ENCODE assay signal across 22 mouse cellular contexts in the genomic region with DNA sequence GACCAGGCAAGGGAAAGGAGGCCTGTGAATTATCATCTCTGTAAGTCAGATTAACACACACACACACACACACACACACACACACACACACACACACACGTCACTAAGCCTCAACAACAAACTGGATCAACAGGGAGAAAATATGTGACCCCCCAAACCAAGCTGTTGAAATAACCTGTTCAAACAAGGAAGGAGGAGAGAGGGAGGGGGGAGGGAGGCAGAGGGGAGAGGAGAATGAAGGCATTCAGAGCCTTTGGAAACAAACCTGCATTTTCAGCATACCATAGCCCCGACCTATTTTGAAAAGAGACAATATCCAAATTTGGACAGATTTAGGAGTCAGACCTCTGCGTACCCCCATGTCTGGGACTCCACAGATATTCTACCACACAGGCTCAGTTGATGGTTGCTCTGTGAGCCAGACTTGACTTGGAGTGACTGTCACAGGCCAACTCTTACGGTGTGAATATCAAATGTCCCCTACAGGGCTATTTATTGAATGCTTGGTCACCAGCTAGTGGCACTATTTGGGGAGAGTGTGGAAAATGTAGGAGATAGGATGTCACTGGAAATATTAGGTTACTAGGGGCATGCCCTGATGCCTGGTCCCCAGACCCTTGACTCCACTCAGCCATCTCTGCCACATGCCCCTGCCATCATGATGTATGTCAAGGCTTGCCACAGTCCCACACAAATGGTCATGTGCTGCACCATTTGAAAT.
DNase-seq lines count a peak whose midpoint lies in the region; ATAC-seq and TF ChIP-seq lines count a peak whose summit lies in the region.
"Had no signal": no experiment of that assay in that cellular context is flagged by ENCODE, and none has a peak within 500 bp of the region (broad histone marks: within the 10 kb centered on the region; RNA-seq: fewer than 3 reads in every experiment).

No protein-coding gene starts in this region.

- WGBS in kidney, postnatal 0 days, result 53% methylated on average over 4 of the region's 4 CpGs
- WGBS in midbrain, embryonic 11.5 days, result 79% methylated on average over 4 of the region's 4 CpGs
- WGBS in midbrain, embryonic 15.5 days, result 72% methylated on average over 4 of the region's 4 CpGs

- no peak for ATAC-seq in kidney, postnatal 0 days (replicated peaks; ENCODE audit: low FRiP score, low read depth)
- no peak for ATAC-seq in midbrain, embryonic 11.5 days (ENCODE audit: low FRiP score)
- no peak for ATAC-seq in midbrain, embryonic 15.5 days (replicated peaks)
- ATAC-seq: forebrain, embryonic 14.5 days; liver, postnatal 0 days; Patski had no signal

- no peak overlapping the region for H3K4me2 ChIP-seq in kidney, postnatal 0 days (ENCODE audit: low read length)
- no peak overlapping the region for H3K4me2 ChIP-seq in midbrain, embryonic 11.5 days
- no peak overlapping the region for H3K4me2 ChIP-seq in midbrain, embryonic 15.5 days
- H3K4me2 ChIP-seq: embryonic facial prominence, embryonic 12.5 days; hindbrain, embryonic 12.5 days; liver, embryonic 11.5 days; midbrain, embryonic 12.5 days had no signal

- H3K27me3 ChIP-seq in kidney, postnatal 0 days (ENCODE audit: insufficient read depth, low read length), result no peaks in the 10 kb centered on the region
- no peaks in the 10 kb centered on the region for H3K27me3 ChIP-seq in midbrain, embryonic 11.5 days (ENCODE audit: control insufficient read depth, insufficient read depth, low read length)
- no peaks in the 10 kb centered on the region for H3K27me3 ChIP-seq in midbrain, embryonic 15.5 days (replicated peaks)
- H3K27me3 ChIP-seq: embryonic facial prominence, embryonic 12.5 days; hindbrain, embryonic 12.5 days; midbrain, embryonic 12.5 days; Patski had no signal

- H3K36me3 ChIP-seq in kidney, postnatal 0 days (ENCODE audit: insufficient read depth, low read length), result 0 out of 2 replicates have a peak, but pooled peaks cover 12% of the 10 kb centered on the region
- H3K36me3 ChIP-seq in midbrain, embryonic 11.5 days (ENCODE audit: control insufficient read depth, insufficient read depth, low read length), result no peaks in the 10 kb centered on the region
- H3K36me3 ChIP-seq in midbrain, embryonic 15.5 days (replicated peaks), result 0 out of 2 replicates have a peak, but pooled peaks cover 7% of the 10 kb centered on the region

- no peaks in the 10 kb centered on the region for H3K9me3 ChIP-seq in kidney, postnatal 0 days (replicated peaks; ENCODE audit: low read length)
- H3K9me3 ChIP-seq in midbrain, embryonic 11.5 days (ENCODE audit: control insufficient read depth, low read length), result no peaks in the 10 kb centered on the region
- H3K9me3 ChIP-seq in midbrain, embryonic 15.5 days, result no peaks in the 10 kb centered on the region
- H3K9me3 ChIP-seq: embryonic facial prominence, embryonic 12.5 days; hindbrain, embryonic 12.5 days; midbrain, embryonic 12.5 days had no signal

- 0 out of 2 replicates have a peak, but pooled peaks cover 2% of the 10 kb centered on the region for H3K4me1 ChIP-seq in kidney, postnatal 0 days (replicated peaks; ENCODE audit: insufficient read depth, low read length)
- no peaks in the 10 kb centered on the region for H3K4me1 ChIP-seq in midbrain, embryonic 11.5 days (ENCODE audit: control insufficient read depth, insufficient read depth, low read length)
- no peaks in the 10 kb centered on the region for H3K4me1 ChIP-seq in midbrain, embryonic 15.5 days
- H3K4me1 ChIP-seq: hindbrain, embryonic 12.5 days; midbrain, embryonic 12.5 days had no signal

- H3K9ac ChIP-seq in kidney, postnatal 0 days (ENCODE audit: low read depth, low read length), result no peak overlapping the region
- H3K9ac ChIP-seq in midbrain, embryonic 11.5 days (ENCODE audit: low read length), result no peak overlapping the region
- no peak overlapping the region for H3K9ac ChIP-seq in midbrain, embryonic 15.5 days
- H3K9ac ChIP-seq: embryonic facial prominence, embryonic 12.5 days; hindbrain, embryonic 12.5 days; liver, postnatal 0 days; midbrain, embryonic 12.5 days had no signal

- DNase-seq in embryo, embryonic 10.5 days (ENCODE audit: low spot score), result peak; percentile 17
- DNase-seq in embryo, embryonic 10 days (ENCODE audit: low spot score), result no peak
- DNase-seq in kidney, postnatal 0 days (ENCODE audit: low spot score), result peak; percentile 20
- DNase-seq in kidney, adult 9 months, result no peak
- DNase-seq in midbrain, embryonic 11.5 days (ENCODE audit: low spot score, missing footprints), result peak; percentile 67
- no peak for DNase-seq in adrenal gland, adult 2 months
- DNase-seq: cerebellum, adult 11-12 months; cerebellum, postnatal 10 days; gastrocnemius, postnatal 10 days; heart, adult 2 months; kidney, adult 2 months; kidney, postnatal 14 days; liver, postnatal 0 days; right cerebral cortex, postnatal 14 days had no signal

- TF ChIP-seq CTCF in kidney, postnatal 0 days (IDR thresholded peaks at IDR 0.05; ENCODE audit: low read depth), result no peak

- no peak overlapping the region for H3K4me3 ChIP-seq in kidney, postnatal 0 days (replicated peaks; ENCODE audit: low read depth, low read length)
- H3K4me3 ChIP-seq in midbrain, embryonic 11.5 days (ENCODE audit: low read depth, low read length), result no peak overlapping the region
- no peak overlapping the region for H3K4me3 ChIP-seq in midbrain, embryonic 15.5 days
- H3K4me3 ChIP-seq: embryonic facial prominence, embryonic 12.5 days; erythroblast, embryonic 14.5 days; heart, adult 2 months; hindbrain, embryonic 12.5 days; midbrain, embryonic 12.5 days had no signal

- no peak overlapping the region for H3K27ac ChIP-seq in kidney, postnatal 0 days
- no peak overlapping the region for H3K27ac ChIP-seq in midbrain, embryonic 11.5 days (ENCODE audit: low read depth, low read length)
- no peak overlapping the region for H3K27ac ChIP-seq in midbrain, embryonic 15.5 days
- H3K27ac ChIP-seq: embryonic facial prominence, embryonic 12.5 days; heart, adult 2 months; hindbrain, embryonic 12.5 days; midbrain, embryonic 12.5 days had no signal

Comparison
In these comparisons a context has a peak if more than half of its experiments do, and no peak if none do; other contexts are left out.
1. DNase-seq: peak in embryo, embryonic 10.5 days (single experiment), kidney, postnatal 0 days (single experiment) and midbrain, embryonic 11.5 days (single experiment); none in embryo, embryonic 10 days (single experiment), kidney, adult 9 months (single experiment) and adrenal gland, adult 2 months (single experiment).